Mouse (Mus musculus): ENCODE measurements around the gene Zmynd15.

DNA sequence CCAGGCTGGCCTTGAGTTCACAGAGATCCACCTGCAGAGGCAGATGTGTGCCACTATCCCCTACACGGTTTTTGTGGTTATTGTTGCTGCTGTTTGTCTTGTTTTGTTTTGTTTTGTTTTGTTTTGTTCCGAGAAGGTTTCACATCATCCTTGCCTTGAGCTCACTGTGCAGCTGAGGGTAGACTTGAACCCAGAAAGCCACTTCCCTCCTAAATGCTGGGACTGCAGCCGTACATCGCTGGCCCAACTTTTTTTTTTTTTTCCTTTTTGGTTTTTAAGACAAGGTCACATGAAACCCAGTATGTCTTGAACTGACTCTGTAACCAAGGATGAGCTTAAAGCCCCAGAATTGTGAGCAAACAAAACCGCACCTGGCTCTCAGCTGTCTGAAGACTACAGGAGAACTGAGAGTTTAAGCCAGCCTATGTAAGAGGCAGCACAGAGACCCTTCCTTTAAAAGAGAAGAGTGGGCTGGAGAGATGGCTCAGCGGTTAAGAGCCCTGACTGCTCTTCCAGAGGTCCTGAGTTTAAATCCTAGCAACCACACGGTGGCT lies 47.8 kb downstream of the Zmynd15 start:
- TF ChIP-seq EP300 (IDR thresholded peaks at IDR 0.05; ENCODE audit: insufficient read depth, low read depth, low read length) (no peak), POLR2A (IDR thresholded peaks at IDR 0.05; ENCODE audit: insufficient read depth, low read length) (no peak), CTCF (IDR thresholded peaks at IDR 0.05; ENCODE audit: low read depth, low read length) (no peak)

Data from ES-Bruce4 (cell line).